Mouse (Mus musculus): ENCODE measurements around the gene Samhd1. TPM values are rescaled to one million over a fixed set of nuclear protein-coding genes. Genes with fewer than 3 reads are reported as not detected.

Samhd1 gene
- polyA plus RNA-seq, 1 experiment from 2014 or later, result 27.1 TPM

GRCm38 (mm10) chr2:157130813-157131514, 4.1 kb downstream of the Samhd1 start:
- 83% methylated on average over 8 of the region's 8 CpGs for WGBS
- no peak overlapping the region for H3K27ac ChIP-seq (ENCODE audit: low read length)
- no peak for ATAC-seq (ENCODE audit: low FRiP score, low TSS enrichment)

GRCm38 (mm10) chr2:157129601-157130164, 5.4 kb downstream of the Samhd1 start:
- no peak overlapping the region for H3K9ac ChIP-seq (replicated peaks; ENCODE audit: low read length)
- no peak overlapping the region for H3K27ac ChIP-seq (ENCODE audit: low read length)
- peaks cover 8% of the 10 kb centered on the region; the same call in 1 of the 2 replicates for H3K4me1 ChIP-seq (ENCODE audit: insufficient read depth, low read length)
- H3K36me3 ChIP-seq (ENCODE audit: insufficient read depth, low read length), result 0 out of 2 replicates have a peak, but pooled peaks cover 8% of the 10 kb centered on the region
- no peak overlapping the region for H3K4me3 ChIP-seq (ENCODE audit: low read length)
- no peaks in the 10 kb centered on the region for H3K27me3 ChIP-seq (ENCODE audit: insufficient read depth, low read length)
- no peaks in the 10 kb centered on the region for H3K9me3 ChIP-seq (ENCODE audit: low read length)
- no peak for ATAC-seq (ENCODE audit: low FRiP score, low TSS enrichment)
- WGBS, result 68% methylated on average over 11 of the region's 11 CpGs
- H3K4me2 ChIP-seq (replicated peaks; ENCODE audit: low read depth, low read length), result no peak overlapping the region

More at GRCm38 (mm10) chr2:157130813-157131514, 4.1 kb downstream of the Samhd1 start:
- H3K4me1 ChIP-seq (ENCODE audit: insufficient read depth, low read length), result peaks cover 8% of the 10 kb centered on the region; the same call in 1 of the 2 replicates
- no peak overlapping the region for H3K4me3 ChIP-seq (ENCODE audit: low read length)
- no peaks in the 10 kb centered on the region for H3K9me3 ChIP-seq (ENCODE audit: low read length)
- H3K36me3 ChIP-seq (ENCODE audit: insufficient read depth, low read length), result 0 out of 2 replicates have a peak, but pooled peaks cover 6% of the 10 kb centered on the region
- H3K9ac ChIP-seq (replicated peaks; ENCODE audit: low read length), result no peak overlapping the region
- no peak overlapping the region for H3K4me2 ChIP-seq (replicated peaks; ENCODE audit: low read depth, low read length)
- no peaks in the 10 kb centered on the region for H3K27me3 ChIP-seq (ENCODE audit: insufficient read depth, low read length)

- H3K4me2 ChIP-seq (replicated peaks; ENCODE audit: low read depth, low read length), result no peak overlapping the region
- H3K4me1 ChIP-seq (ENCODE audit: insufficient read depth, low read length), result 0 out of 2 replicates have a peak, but pooled peaks cover 8% of the 10 kb centered on the region
- 0 out of 2 replicates have a peak, but pooled peaks cover 8% of the 10 kb centered on the region for H3K36me3 ChIP-seq (ENCODE audit: insufficient read depth, low read length)
- 93% methylated on average over 4 of the region's 4 CpGs for WGBS
- no peak overlapping the region for H3K4me3 ChIP-seq (ENCODE audit: low read length)
- H3K27me3 ChIP-seq (ENCODE audit: insufficient read depth, low read length), result no peaks in the 10 kb centered on the region
- ATAC-seq (ENCODE audit: low FRiP score, low TSS enrichment), result no peak
- no peak overlapping the region for H3K27ac ChIP-seq (ENCODE audit: low read length)
- H3K9me3 ChIP-seq (ENCODE audit: low read length), result no peaks in the 10 kb centered on the region
- H3K9ac ChIP-seq (replicated peaks; ENCODE audit: low read length), result no peak overlapping the region
These were observed 6.0 kb downstream of the Samhd1 start for GRCm38 (mm10) chr2:157129096-157129495.

GRCm38 (mm10) chr2:157128072-157128471, 7.0 kb downstream of the Samhd1 start:
- Histone ChIP-seq H3K4me2 (replicated peaks; ENCODE audit: low read depth, low read length) (no peak overlapping the region), H3K4me3 (ENCODE audit: low read length) (no peak overlapping the region), H3K27ac (ENCODE audit: low read length) (no peak overlapping the region), H3K9ac (replicated peaks; ENCODE audit: low read length) (no peak overlapping the region), H3K9me3 (ENCODE audit: low read length) (no peaks in the 10 kb centered on the region), H3K27me3 (ENCODE audit: insufficient read depth, low read length) (no peaks in the 10 kb centered on the region), H3K4me1 (ENCODE audit: insufficient read depth, low read length) (no peaks in the 10 kb centered on the region), H3K36me3 (ENCODE audit: insufficient read depth, low read length) (0 out of 2 replicates have a peak, but pooled peaks cover 8% of the 10 kb centered on the region)
- 71% methylated on average over 4 of the region's 4 CpGs for WGBS
- ATAC-seq (ENCODE audit: low FRiP score, low TSS enrichment), result no peak

GRCm38 (mm10) chr2:157127370-157127769, 7.7 kb downstream of the Samhd1 start:
- Histone ChIP-seq H3K9ac (replicated peaks; ENCODE audit: low read length) (no peak overlapping the region), H3K27me3 (ENCODE audit: insufficient read depth, low read length) (no peaks in the 10 kb centered on the region), H3K36me3 (ENCODE audit: insufficient read depth, low read length) (peaks cover 8% of the 10 kb centered on the region; the same call in 1 of the 2 replicates), H3K4me3 (ENCODE audit: low read length) (no peak overlapping the region), H3K4me2 (replicated peaks; ENCODE audit: low read depth, low read length) (no peak overlapping the region), H3K27ac (ENCODE audit: low read length) (no peak overlapping the region), H3K9me3 (ENCODE audit: low read length) (no peaks in the 10 kb centered on the region), H3K4me1 (ENCODE audit: insufficient read depth, low read length) (no peaks in the 10 kb centered on the region)
- no peak for ATAC-seq (ENCODE audit: low FRiP score, low TSS enrichment)
- WGBS, result 78% methylated on average over 3 of the region's 3 CpGs

GRCm38 (mm10) chr2:157125246-157125645, 9.8 kb downstream of the Samhd1 start:
- Histone ChIP-seq H3K27ac (ENCODE audit: low read length) (no peak overlapping the region), H3K4me3 (ENCODE audit: low read length) (no peak overlapping the region), H3K36me3 (ENCODE audit: insufficient read depth, low read length) (peaks cover 8% of the 10 kb centered on the region; the same call in 1 of the 2 replicates), H3K9me3 (ENCODE audit: low read length) (no peaks in the 10 kb centered on the region), H3K4me1 (ENCODE audit: insufficient read depth, low read length) (no peaks in the 10 kb centered on the region), H3K27me3 (ENCODE audit: insufficient read depth, low read length) (no peaks in the 10 kb centered on the region), H3K9ac (replicated peaks; ENCODE audit: low read length) (no peak overlapping the region), H3K4me2 (replicated peaks; ENCODE audit: low read depth, low read length) (no peak overlapping the region)
- 90% methylated on average over 3 of the region's 3 CpGs for WGBS
- no peak for ATAC-seq (ENCODE audit: low FRiP score, low TSS enrichment)

GRCm38 (mm10) chr2:157121766-157122165, 13.3 kb downstream of the Samhd1 start:
- Histone ChIP-seq H3K9ac (replicated peaks; ENCODE audit: low read length) (no peak overlapping the region), H3K36me3 (ENCODE audit: insufficient read depth, low read length) (peaks cover 3% of the 10 kb centered on the region; the same call in 1 of the 2 replicates), H3K27ac (ENCODE audit: low read length) (no peak overlapping the region), H3K4me3 (ENCODE audit: low read length) (no peak overlapping the region), H3K27me3 (ENCODE audit: insufficient read depth, low read length) (no peaks in the 10 kb centered on the region), H3K4me1 (ENCODE audit: insufficient read depth, low read length) (no peaks in the 10 kb centered on the region), H3K4me2 (replicated peaks; ENCODE audit: low read depth, low read length) (no peak overlapping the region), H3K9me3 (ENCODE audit: low read length) (no peaks in the 10 kb centered on the region)
- WGBS, result 93% methylated on average over 8 of the region's 8 CpGs
- ATAC-seq (ENCODE audit: low FRiP score, low TSS enrichment), result no peak

- WGBS, result 64% methylated on average over 3 of the region's 3 CpGs
- no peaks in the 10 kb centered on the region for H3K9me3 ChIP-seq (ENCODE audit: low read length)
- H3K9ac ChIP-seq (replicated peaks; ENCODE audit: low read length), result no peak overlapping the region
- H3K4me1 ChIP-seq (ENCODE audit: insufficient read depth, low read length), result no peaks in the 10 kb centered on the region
- H3K27ac ChIP-seq (ENCODE audit: low read length), result no peak overlapping the region
- no peak overlapping the region for H3K4me2 ChIP-seq (replicated peaks; ENCODE audit: low read depth, low read length)
- peaks cover 6% of the 10 kb centered on the region for H3K36me3 ChIP-seq (ENCODE audit: insufficient read depth, low read length)
- H3K27me3 ChIP-seq (ENCODE audit: insufficient read depth, low read length), result no peaks in the 10 kb centered on the region
- ATAC-seq (ENCODE audit: low FRiP score, low TSS enrichment), result no peak
- H3K4me3 ChIP-seq (ENCODE audit: low read length), result no peak overlapping the region
These were observed 16.0 kb downstream of the Samhd1 start for GRCm38 (mm10) chr2:157119075-157119474.

- Histone ChIP-seq H3K4me2 (replicated peaks; ENCODE audit: low read depth, low read length) (no peak overlapping the region), H3K4me3 (ENCODE audit: low read length) (no peak overlapping the region), H3K27me3 (ENCODE audit: insufficient read depth, low read length) (no peaks in the 10 kb centered on the region), H3K9ac (replicated peaks; ENCODE audit: low read length) (no peak overlapping the region), H3K27ac (ENCODE audit: low read length) (no peak overlapping the region), H3K36me3 (ENCODE audit: insufficient read depth, low read length) (peaks cover 11% of the 10 kb centered on the region), H3K4me1 (ENCODE audit: insufficient read depth, low read length) (no peaks in the 10 kb centered on the region), H3K9me3 (ENCODE audit: low read length) (no peaks in the 10 kb centered on the region)
- 81% methylated on average over 4 of the region's 4 CpGs for WGBS
- no peak for ATAC-seq (ENCODE audit: low FRiP score, low TSS enrichment)
These were observed 16.5 kb downstream of the Samhd1 start for GRCm38 (mm10) chr2:157118556-157118955.

GRCm38 (mm10) chr2:157116964-157117363, 18.1 kb downstream of the Samhd1 start:
- no peaks in the 10 kb centered on the region for H3K4me1 ChIP-seq (ENCODE audit: insufficient read depth, low read length)
- 27% methylated on average over 3 of the region's 3 CpGs for WGBS
- H3K4me3 ChIP-seq (ENCODE audit: low read length), result no peak overlapping the region
- no peak overlapping the region for H3K27ac ChIP-seq (ENCODE audit: low read length)
- ATAC-seq (ENCODE audit: low FRiP score, low TSS enrichment), result no peak
- no peak overlapping the region for H3K4me2 ChIP-seq (replicated peaks; ENCODE audit: low read depth, low read length)
- peaks cover 14% of the 10 kb centered on the region for H3K36me3 ChIP-seq (ENCODE audit: insufficient read depth, low read length)
- H3K9ac ChIP-seq (replicated peaks; ENCODE audit: low read length), result no peak overlapping the region
- no peaks in the 10 kb centered on the region for H3K9me3 ChIP-seq (ENCODE audit: low read length)
- H3K27me3 ChIP-seq (ENCODE audit: insufficient read depth, low read length), result no peaks in the 10 kb centered on the region

Data from kidney, embryonic 16.5 days (tissue).